Mouse (Mus musculus) liver, adult (tissue): ENCODE data around the gene Olfr1358.

Experiments
- GATA4 ChIP-seq: IDR thresholded peaks from 2 replicates; pipeline ENCODE4 v1.6.1; 2014; ENCODE audit warnings: mild to moderate bottlenecking, low read length; ENCODE audit not compliant: insufficient replicate concordance

Gene Olfr1358

GRCm38 (mm10) chr10:78517128-78517527 lies at the start of gene Olfr1358:
Gene Olfr1358, plus strand, starts transcription at chr10:78517428.
- no peak for TF ChIP-seq GATA4

DNA sequence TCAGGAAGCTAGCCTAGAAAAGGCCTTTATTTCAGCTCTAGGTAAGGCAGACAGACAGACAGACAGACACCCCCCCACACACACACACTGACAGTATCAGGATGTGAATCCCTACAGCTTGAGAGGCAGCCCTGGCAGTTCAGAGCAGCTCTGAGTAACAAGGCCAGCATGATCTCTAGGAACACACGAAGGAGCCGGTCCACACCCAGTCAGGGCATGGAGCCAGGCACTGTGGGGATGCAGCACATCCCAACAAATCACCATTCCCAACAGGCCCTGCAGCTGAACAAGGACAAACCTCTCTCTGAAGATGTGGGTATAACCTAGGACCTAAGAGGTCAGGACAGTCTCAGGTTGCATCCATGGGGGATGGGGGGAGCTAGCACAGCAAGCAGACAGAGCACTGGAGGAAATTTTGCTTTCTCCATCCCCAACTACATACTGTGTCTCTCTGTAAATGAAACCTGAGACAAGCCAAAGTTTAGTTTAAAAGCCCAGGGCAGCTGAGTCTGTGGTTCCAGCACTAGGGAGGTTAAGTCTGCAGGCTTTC lies 49.4 kb upstream of the Olfr1358 start:
- no peak for TF ChIP-seq GATA4

- no peak for TF ChIP-seq GATA4
Observed at GRCm38 (mm10) chr10:78470582-78471313, 46.5 kb upstream of the Olfr1358 start.

DNA sequence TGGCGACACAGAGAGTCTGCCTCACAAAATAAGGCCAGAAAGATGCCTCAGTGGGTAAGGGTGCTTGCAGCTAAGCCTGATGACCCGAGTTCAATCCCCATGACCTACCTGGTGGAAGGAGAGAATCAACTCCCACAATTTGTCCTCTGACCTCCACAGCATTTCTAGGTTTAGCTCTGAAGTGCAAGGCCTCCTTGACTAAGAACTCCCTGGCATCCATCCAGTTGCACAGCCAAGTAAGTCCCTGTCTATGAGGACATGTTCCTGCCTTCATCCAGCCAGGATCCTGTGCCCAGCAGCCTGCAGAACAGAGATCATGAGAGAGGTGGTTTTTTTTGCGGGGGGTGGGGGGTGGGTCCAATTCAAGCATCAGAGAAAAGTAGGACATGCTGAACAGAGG lies 45.2 kb upstream of the Olfr1358 start:
- no peak for TF ChIP-seq GATA4

DNA sequence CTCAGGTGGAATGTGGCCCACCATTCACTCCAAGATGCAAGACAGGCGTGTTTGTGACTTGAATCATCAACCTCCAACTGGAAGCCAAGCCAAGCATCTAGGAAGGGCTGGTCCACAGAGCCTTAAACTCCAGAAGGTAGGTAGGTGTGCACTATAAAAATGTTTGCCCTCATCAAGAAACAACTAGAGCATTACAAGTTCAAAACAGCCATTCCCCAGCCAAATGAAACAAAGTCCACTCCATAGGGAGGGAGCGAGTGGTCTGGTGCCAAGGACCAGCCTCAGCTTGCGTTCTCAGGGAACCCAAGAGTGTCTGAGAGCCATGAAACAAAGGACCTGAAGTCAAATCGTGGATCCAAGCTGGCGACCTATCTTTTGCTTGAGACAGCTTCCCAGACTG lies 43.8 kb upstream of the Olfr1358 start:
- TF ChIP-seq GATA4 = no peak

- TF ChIP-seq GATA4 = no peak
Observed at GRCm38 (mm10) chr10:78474759-78475158, 42.5 kb upstream of the Olfr1358 start.

- no peak for TF ChIP-seq GATA4
Observed at GRCm38 (mm10) chr10:78476821-78477220, 40.4 kb upstream of the Olfr1358 start.

DNA sequence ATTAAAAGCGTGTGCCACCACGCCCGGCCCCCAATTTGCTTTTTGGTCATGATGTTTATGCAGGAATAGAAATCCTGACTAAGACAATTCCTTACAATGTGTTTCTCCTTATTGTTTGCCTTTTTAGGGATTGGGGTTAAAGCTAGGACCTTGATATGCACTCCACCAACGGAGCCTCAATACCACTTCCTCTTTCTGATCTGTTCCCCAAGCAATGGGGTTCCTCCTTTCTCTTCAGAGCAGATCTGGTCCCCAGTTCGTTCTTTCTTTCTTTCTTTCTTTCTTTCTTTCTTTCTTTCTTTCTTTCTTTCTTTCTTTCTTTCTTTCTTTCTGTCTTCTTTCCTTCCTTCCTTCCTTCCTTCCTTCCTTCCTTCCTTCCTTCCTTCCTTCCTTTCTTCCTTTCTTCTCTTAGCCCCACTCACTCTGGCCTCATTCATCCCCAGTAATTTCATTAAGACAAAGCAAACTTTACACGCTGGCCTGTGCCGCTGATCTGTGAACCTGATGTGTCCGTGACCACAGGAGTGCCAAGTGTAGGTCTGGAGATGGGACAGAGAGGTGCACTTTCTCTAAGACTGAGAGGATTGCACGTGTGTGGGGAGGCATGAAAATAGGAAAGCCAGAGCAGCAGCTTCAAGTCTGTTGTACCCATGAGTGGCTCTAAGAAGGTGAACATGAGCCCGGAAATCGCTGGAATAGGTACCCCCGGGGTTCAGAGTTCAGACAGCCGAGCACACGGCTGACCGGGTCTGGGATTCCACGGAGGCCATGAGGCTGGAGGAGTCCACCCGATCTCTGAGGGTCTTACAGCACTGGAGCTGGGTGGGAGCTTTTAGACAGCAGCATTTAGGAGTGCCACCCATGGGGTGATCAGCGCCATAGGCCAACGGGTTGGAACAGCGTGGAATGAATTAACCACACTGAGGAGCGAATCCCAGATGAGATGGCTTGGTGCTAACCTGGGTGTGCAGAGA lies 36.0 kb upstream of the Olfr1358 start:
- no peak for TF ChIP-seq GATA4

GRCm38 (mm10) chr10:78481928-78482499 lies 35.2 kb upstream of the Olfr1358 start:
- no peak for TF ChIP-seq GATA4

DNA sequence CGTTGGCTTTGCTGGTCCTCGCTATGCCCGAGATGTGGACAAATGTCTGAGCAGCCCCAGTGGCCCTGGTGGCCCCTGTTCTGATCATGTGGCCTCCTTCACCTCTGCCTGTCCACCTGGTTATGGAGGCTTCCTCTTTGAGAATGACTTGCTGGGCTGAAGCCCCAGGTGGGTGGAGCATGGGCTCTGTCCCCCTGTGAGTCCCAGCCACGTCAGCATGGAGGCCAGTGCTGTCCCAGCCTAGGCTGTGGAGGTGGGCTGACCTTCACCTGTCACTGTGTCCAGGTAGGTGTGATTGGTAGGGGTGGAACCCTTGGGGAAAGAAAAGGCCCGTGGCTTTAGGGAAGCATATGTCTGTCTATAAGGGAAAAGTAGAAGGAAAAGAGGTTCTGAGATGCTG lies 30.4 kb upstream of the Olfr1358 start:
- TF ChIP-seq GATA4 = no peak

DNA sequence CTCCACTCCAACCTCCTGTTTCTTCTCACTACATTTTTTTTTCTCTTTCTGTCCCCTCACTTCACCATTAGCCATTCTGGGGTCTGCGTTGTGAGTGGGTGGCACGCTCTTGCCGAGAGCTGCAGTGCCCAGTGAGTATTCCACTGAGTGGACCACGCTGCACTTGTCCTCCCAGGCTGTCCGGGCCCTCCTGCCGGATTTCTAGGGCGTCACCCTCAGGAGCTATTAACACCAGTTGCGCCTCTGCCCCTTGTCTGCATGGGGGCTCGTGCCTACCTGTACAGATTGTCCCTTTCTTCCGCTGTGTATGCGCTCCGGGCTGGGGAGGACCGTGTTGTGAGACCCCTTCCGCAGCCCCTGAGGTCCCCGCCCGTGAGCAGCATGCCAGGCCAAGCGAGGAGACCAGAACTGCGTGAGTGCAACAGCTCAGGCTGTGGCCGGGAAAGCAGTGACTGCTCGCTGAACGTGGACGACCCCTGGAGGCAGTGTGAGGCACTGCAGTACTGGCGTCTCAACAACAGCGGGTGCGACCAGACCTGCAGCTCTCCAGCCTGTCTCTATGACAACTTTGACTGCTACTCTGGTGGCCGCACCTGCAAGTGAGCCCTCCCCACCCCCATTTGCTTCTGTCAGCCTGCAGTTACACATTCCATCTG lies 29.7 kb upstream of the Olfr1358 start:
- TF ChIP-seq GATA4 = no peak

- no peak for TF ChIP-seq GATA4
Observed at GRCm38 (mm10) chr10:78502986-78503733, 14.1 kb upstream of the Olfr1358 start.

DNA sequence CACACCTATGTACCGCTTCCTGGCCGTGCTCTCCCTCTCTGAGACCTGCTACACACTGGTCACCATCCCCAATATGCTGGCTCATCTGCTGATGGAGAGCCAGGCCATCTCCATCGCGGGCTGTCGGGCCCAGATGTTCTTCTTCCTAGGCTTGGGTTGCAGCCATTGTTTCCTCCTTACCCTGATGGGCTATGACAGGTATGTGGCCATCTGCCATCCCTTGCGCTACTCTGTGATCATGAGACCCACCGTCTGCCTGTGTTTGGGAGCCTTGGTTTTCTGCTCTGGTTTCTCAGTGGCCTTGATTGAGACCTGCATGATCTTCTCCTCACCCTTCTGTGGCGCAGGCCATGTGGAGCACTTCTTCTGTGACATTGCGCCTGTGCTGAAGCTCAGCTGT lies 2.6 kb downstream of the Olfr1358 start:
- no peak for TF ChIP-seq GATA4
